Mouse (Mus musculus): ENCODE data around the gene Slc2a10.

DNA sequence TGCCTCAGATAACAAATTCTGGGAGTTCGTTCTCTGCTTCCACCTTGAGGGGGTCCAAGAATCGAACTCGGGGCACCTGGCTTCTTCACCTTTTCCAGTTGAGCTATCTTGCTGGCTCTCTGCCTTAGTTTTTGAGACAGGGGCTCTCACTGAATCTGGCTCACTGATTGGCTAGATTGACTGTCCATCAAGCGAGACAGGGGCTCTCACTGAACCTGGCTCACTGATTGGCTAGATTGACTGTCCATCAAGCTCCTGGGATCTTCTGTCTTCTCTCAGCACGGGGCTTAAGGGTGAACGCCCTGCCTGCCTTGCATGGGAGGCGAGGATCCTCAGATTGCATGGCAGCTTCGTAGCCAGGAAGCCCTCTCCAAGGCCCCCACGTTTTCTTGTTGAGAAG lies 43.8 kb downstream of the Slc2a10 start:
- TF ChIP-seq CTCF (IDR thresholded peaks at IDR 0.05; ENCODE audit: borderline replicate concordance, insufficient read depth, low read depth, low read length) (no peak), POLR2A (IDR thresholded peaks at IDR 0.05; ENCODE audit: borderline replicate concordance, insufficient read depth, low read length) (no peak)
